Mouse (Mus musculus) lung, embryonic 16.5 days (tissue): ENCODE data around the gene Pdia3. TPM values are rescaled to one million over a fixed set of nuclear protein-coding genes. Genes with fewer than 3 reads are reported as not detected.
"Not testable (repeated sequence)": the region's sequence is repeated elsewhere in the genome, so short reads cannot be mapped to it uniquely, and the experiment has no call there.

Source experiments
- ATAC-seq: fragments of 200-750 bp; cut with Nextera tagmentation; 2 replicates; pipeline ENCODE4 v1.8.0; 2017; ENCODE audit warnings: low read depth, mild to moderate bottlenecking, moderate library complexity
- H3K27ac ChIP-seq: fragments of 300-500 bp; sonication (generic); 2 replicates; pipeline ENCODE4 v1.5.1; 2014; ENCODE audit warnings: mild to moderate bottlenecking, control low read depth, low read length
- H3K27me3 ChIP-seq: fragments of 300-500 bp; sonication (generic); 2 replicates; pipeline ENCODE4 v1.6.1; 2014; ENCODE audit warnings: low read depth, low read length, mixed read lengths; ENCODE audit not compliant: control insufficient read depth, insufficient read depth
- H3K36me3 ChIP-seq: fragments of 300-500 bp; sonication (generic); 2 replicates; pipeline ENCODE4 v1.6.1; 2014; ENCODE audit warnings: low read length; ENCODE audit not compliant: control insufficient read depth, insufficient read depth
- H3K4me1 ChIP-seq: fragments of 300-500 bp; sonication (generic); replicated peaks from 2 replicates; pipeline ENCODE4 v1.6.1; 2014; ENCODE audit warnings: low read length, mixed read lengths; ENCODE audit not compliant: control insufficient read depth, insufficient read depth
- H3K4me2 ChIP-seq: fragments of 300-500 bp; sonication (generic); 2 replicates; pipeline ENCODE4 v1.6.1; 2014; ENCODE audit warnings: low read depth, low read length, control low read depth
- H3K4me3 ChIP-seq: fragments of 300-500 bp; sonication (generic); 2 replicates; pipeline ENCODE4 v1.5.1; 2014; ENCODE audit warnings: mild to moderate bottlenecking, low read length, control low read depth
- H3K9ac ChIP-seq: fragments of 300-500 bp; sonication (generic); 2 replicates; pipeline ENCODE4 v1.6.1; 2014; ENCODE audit warnings: low read length, control low read depth
- H3K9me3 ChIP-seq: fragments of 300-500 bp; sonication (generic); 2 replicates; pipeline ENCODE4 v1.6.1; 2016; ENCODE audit warnings: low read length; ENCODE audit not compliant: control insufficient read depth
- WGBS: fragments of 180-500 bp; shearing (Covaris S2); extraction: QIAGEN DNeasy Blood & Tissue Kit; methylation state at CpG from one replicate; pipeline ENCODE4 v1.1.7; 2014; 5-methylcytosine and 5-hydroxymethylcytosine counted together
- microRNA-seq: library from miRNA; unstranded; fragments of <30 nt; microRNA quantifications from one replicate; pipeline ENCODE4, GENCODE M21; 2016
- polyA plus RNA-seq: library from polyadenylated mRNA; unstranded; fragments of >200 nt; fragmentation: Nextera tagmentation; extraction: Ambion mirVana; gene quantifications from 2 replicates; pipeline ENCODE4 v1.2.1, GENCODE M21; 2015

Pdia3 gene
- polyA plus RNA-seq, 1 experiment from 2014 or later, result 902 TPM

DNA sequence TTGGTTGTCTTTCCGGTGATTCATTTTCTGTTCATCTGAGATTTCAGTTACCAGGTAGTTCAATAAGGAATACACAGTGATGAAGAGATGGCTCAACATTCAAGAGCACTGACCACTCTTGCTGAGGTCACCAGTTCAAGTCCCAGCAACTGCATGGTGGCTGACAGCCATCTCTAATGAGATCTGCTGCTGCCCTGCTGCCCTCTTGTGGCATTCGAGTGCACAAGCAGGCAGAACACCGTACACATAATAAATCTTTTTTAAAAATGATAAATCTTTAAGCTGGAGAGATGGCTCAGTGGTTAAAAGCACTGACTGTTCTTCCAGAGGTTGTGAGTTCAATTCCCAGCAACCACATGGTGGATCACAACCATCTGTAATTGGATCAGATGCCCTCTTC, 66.9 kb downstream of the Pdia3 start:
- Histone ChIP-seq H3K36me3 (no peaks in the 10 kb centered on the region), H3K4me2 (no peak overlapping the region), H3K27ac (no peak overlapping the region), H3K4me3 (no peak overlapping the region), H3K4me1 (no peaks in the 10 kb centered on the region), H3K9ac (no peak overlapping the region), H3K9me3 (no peaks in the 10 kb centered on the region), H3K27me3 (no peaks in the 10 kb centered on the region)
- WGBS, result 53% methylated on average over 3 of the region's 3 CpGs
- no peak for ATAC-seq

DNA sequence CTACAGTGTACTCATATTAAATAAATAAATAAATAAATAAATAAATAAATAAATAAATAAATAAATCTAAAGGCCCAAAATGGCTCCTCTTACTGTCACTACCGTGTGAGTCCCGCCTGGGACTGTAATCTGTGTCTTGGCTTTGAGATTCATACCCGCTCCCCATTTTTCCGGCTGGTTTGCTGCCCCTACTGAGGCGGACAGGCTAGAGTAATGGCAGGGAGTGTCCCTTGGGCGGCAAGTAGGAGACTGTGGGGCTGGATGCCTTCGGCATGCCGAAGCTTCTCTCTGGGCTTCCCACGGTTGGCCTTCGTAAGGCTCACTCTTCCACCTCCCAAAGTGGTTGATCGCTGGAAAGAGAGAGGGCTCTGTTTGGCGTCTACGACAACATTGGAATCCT, 67.3 kb downstream of the Pdia3 start:
- 80% methylated on average over 13 of the region's 13 CpGs for WGBS
- not testable (repeated sequence) for H3K36me3 ChIP-seq, H3K4me3 ChIP-seq, H3K9me3 ChIP-seq, H3K9ac ChIP-seq, H3K4me2 ChIP-seq, H3K4me1 ChIP-seq, ATAC-seq, H3K27me3 ChIP-seq, H3K27ac ChIP-seq

DNA sequence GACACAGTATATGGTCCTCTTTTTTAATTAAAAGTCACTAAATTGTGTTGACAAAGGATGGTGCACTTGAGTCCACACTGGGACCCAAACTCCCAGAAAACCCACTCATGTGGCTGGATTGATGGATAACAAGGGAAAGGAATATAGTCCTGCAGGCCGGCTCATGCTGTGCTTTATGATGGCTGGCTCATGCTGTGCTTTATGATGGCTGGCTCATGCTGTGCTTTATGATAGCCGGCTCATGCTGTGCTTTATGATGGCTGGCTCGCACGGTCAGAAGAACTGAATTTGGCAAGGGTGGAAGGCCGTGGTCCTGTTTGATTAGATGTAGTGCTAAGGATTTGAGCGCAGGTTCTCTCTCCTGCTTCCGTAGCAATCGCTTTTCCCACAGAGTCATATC, 70.0 kb downstream of the Pdia3 start:
- H3K4me2 ChIP-seq, result no peak overlapping the region
- no peaks in the 10 kb centered on the region for H3K27me3 ChIP-seq
- no peak overlapping the region for H3K27ac ChIP-seq
- no peak overlapping the region for H3K9ac ChIP-seq
- H3K9me3 ChIP-seq, result no peaks in the 10 kb centered on the region
- no peak for ATAC-seq
- no peak overlapping the region for H3K4me3 ChIP-seq
- 74% methylated on average over 8 of the region's 8 CpGs for WGBS
- no peaks in the 10 kb centered on the region for H3K4me1 ChIP-seq
- no peaks in the 10 kb centered on the region for H3K36me3 ChIP-seq

DNA sequence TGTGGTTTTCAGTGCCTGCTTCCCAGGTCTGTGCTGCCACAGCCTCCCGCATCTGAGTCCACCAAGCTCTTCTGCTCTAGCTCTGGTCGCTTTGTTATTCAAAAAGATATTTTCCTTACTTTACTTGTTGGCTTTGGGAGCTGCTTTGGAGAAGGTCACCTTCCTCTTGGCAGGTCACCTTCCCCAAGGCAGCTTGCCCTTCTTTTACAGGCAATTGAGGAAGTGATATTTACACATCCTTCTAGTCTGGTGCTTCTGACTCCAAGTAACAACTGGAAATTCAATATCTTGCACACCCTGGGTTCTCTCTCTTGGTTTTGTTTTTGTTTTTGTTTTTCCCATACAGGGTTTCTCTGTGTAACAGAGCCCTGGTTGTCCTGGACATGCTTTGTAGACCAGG, 70.8 kb downstream of the Pdia3 start:
- H3K4me1 ChIP-seq, H3K27ac ChIP-seq, H3K36me3 ChIP-seq, H3K4me2 ChIP-seq, H3K9me3 ChIP-seq, H3K4me3 ChIP-seq, H3K9ac ChIP-seq, ATAC-seq, H3K27me3 ChIP-seq: not testable (repeated sequence)
- 89% methylated on average over 1 of the region's 2 CpGs for WGBS

Small RNA genes within 50 kb of the gene (microRNA-seq; reads per million reads assigned to microRNA genes)
- gene Gm22953, result not detected

Other genes starting within 250 kb of the Pdia3 start
- 51.4 and 54.3 TPM in 2 replicates for gene Tubgcp4, start 243.1 kb upstream of the Pdia3 start, polyA plus RNA-seq
- 9.8 TPM in 2 replicates for gene Zscan29, start 242.7 kb upstream of the Pdia3 start, polyA plus RNA-seq
- gene Trp53bp1, start 142.4 kb upstream of the Pdia3 start, polyA plus RNA-seq, result 50.7 and 53.1 TPM in 2 replicates
- gene Map1a, start 124.2 kb upstream of the Pdia3 start, polyA plus RNA-seq, result 2.4 and 2.6 TPM in 2 replicates
- gene Ppip5k1, start 58.4 kb upstream of the Pdia3 start, polyA plus RNA-seq, result 12.0 and 12.7 TPM in 2 replicates
- 4.2 and 5.3 TPM in 2 replicates for gene Ckmt1, start 56.1 kb upstream of the Pdia3 start, polyA plus RNA-seq
- not detected in 2 replicates for gene Strc, start 26.6 kb upstream of the Pdia3 start, polyA plus RNA-seq
- gene Catsper2, start within 50 bp of the Pdia3 start, polyA plus RNA-seq, result 1.9 and 2.0 TPM in 2 replicates
- gene Ell3, start 30.5 kb downstream of the Pdia3 start, polyA plus RNA-seq, result 8.0 and 11.1 TPM in 2 replicates
- 430 and 509 TPM in 2 replicates for gene Serf2, start 35.4 kb downstream of the Pdia3 start, polyA plus RNA-seq
- gene Hypk, start 39.5 kb downstream of the Pdia3 start, polyA plus RNA-seq, result 96.5 and 104 TPM in 2 replicates
- 0.11 and 1.1 TPM in 2 replicates for gene Serinc4, start 43.0 kb downstream of the Pdia3 start, polyA plus RNA-seq
- gene Mfap1b, start 60.3 kb downstream of the Pdia3 start, polyA plus RNA-seq, result 52.5 and 54.2 TPM in 2 replicates
- gene Mfap1a, start 92.9 kb downstream of the Pdia3 start, polyA plus RNA-seq, result 29.4 and 30.6 TPM in 2 replicates
- gene Wdr76, start 92.9 kb downstream of the Pdia3 start, polyA plus RNA-seq, result 9.1 and 9.8 TPM in 2 replicates